Mouse (Mus musculus): ENCODE data around the gene Hal. TPM values are rescaled to one million over a fixed set of nuclear protein-coding genes. Genes with fewer than 3 reads are reported as not detected.

Hal gene
- total and polyA plus RNA-seq, 3 experiments, result 0.03 to 0.12 TPM; not detected in 1

DNA sequence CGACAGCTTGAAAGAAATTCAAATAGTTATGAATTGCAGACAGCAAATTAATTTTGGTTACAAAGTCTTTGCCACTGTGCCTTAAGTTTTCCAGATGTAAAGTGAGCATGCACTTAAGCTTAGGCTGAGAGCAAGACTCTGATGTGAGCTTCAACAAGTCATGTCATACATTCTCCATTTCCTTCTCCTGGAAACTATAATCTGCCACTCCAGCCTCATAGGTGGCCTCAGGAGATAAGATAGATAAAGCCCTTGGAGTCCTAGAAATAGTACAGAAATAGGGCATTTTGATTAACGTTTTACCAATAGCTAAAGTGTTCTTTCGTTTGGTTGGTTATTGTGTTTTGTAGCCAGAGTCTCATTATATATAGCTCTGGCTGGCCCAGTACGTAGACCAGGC, 21.3 kb upstream of the Hal start:
- TF ChIP-seq USF2 (IDR thresholded peaks at IDR 0.05; ENCODE audit: borderline replicate concordance in 1 of 2, insufficient read depth in 1 of 2, low read depth in 1 of 2, low read length in 2 of 2), result no peak
- TF ChIP-seq SMC3 (IDR thresholded peaks at IDR 0.05; ENCODE audit: low read depth, low read length), result no peak
- no peak for TF ChIP-seq CHD1 (IDR thresholded peaks at IDR 0.05; ENCODE audit: low read depth, low read length)
- no peak for TF ChIP-seq MAFK (IDR thresholded peaks at IDR 0.05; ENCODE audit: borderline replicate concordance, low read depth, low read length)
- no peak for TF ChIP-seq KAT2A (conservative IDR thresholded peaks at IDR 0.05; ENCODE audit: low read depth, low read length)
- TF ChIP-seq POLR2AphosphoS5 (IDR thresholded peaks at IDR 0.05; ENCODE audit: borderline replicate concordance, low read depth, low read length), result no peak
- TF ChIP-seq E2F4 (IDR thresholded peaks at IDR 0.05; ENCODE audit: borderline replicate concordance, low read depth, low read length), result no peak
- no peak for TF ChIP-seq NRF1 (IDR thresholded peaks at IDR 0.05; ENCODE audit: insufficient read depth, low read depth, low read length, poor library complexity, severe bottlenecking)
- TF ChIP-seq POLR2AphosphoS2 (IDR thresholded peaks at IDR 0.05; ENCODE audit: low read length), result no peak
- no peak for TF ChIP-seq UBTF (IDR thresholded peaks at IDR 0.05; ENCODE audit: borderline replicate concordance, insufficient read depth, low read depth, low read length)
- TF ChIP-seq ELF1 (IDR thresholded peaks at IDR 0.05; ENCODE audit: low read depth, low read length), result no peak
- no peak for TF ChIP-seq NELFE (IDR thresholded peaks at IDR 0.05; ENCODE audit: low read depth, low read length)
- Histone ChIP-seq H3K36me3 (ENCODE audit: control insufficient read depth in 1 of 2, insufficient read depth in 2 of 2, low read length in 2 of 2) (peaks cover 0 to 10% of the 10 kb centered on the region in 2 experiments; a peak in 2 of 4 replicates), H3K27ac (ENCODE audit: control insufficient read depth, low read depth, low read length) (no peak overlapping the region), H3K9me3 (replicated peaks; ENCODE audit: insufficient read depth, low read length) (no peaks in the 10 kb centered on the region), H3K4me1 (ENCODE audit: control insufficient read depth in 1 of 2, insufficient read depth in 2 of 2, low read length in 2 of 2) (no peaks in the 10 kb centered on the region), H3K4me3 (ENCODE audit: control insufficient read depth in 1 of 2, insufficient read depth in 1 of 2, low read depth in 2 of 2, low read length in 2 of 2) (no peak overlapping the region), H3K9ac (ENCODE audit: control insufficient read depth, low read depth, low read length, poor library complexity, severe bottlenecking) (no peak overlapping the region), H3K79me2 (ENCODE audit: control insufficient read depth, insufficient read depth, low read length, poor library complexity) (no peaks in the 10 kb centered on the region), H3K27me3 (ENCODE audit: control insufficient read depth in 1 of 2, insufficient read depth in 2 of 2, low read length in 2 of 2) (no peaks in the 10 kb centered on the region)
- no peak for DNase-seq (ENCODE audit: low read depth, low spot score)

DNA sequence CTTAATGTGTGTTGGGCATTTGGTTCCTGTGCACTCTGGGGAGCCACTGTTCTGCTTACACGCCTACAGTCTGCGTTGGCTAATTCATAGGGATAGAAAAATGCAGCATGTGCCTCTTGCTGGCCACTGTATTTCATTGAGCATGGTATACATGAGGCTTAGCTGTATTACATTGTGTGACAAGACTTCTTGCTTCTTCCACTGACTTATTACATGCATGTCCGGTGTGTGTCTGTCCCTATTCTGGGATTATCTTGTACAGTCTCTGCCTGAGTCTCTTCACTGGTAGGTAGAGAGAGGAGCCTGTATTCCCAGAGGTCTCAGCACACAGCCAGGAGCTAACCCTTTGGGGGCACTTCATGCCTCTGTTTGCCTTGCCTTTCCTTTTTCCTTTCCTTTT, 20.8 kb upstream of the Hal start:
- Histone ChIP-seq H3K27me3 (ENCODE audit: control insufficient read depth in 1 of 2, insufficient read depth in 2 of 2, low read length in 2 of 2) (no peaks in the 10 kb centered on the region), H3K9me3 (replicated peaks; ENCODE audit: insufficient read depth, low read length) (no peaks in the 10 kb centered on the region), H3K36me3 (ENCODE audit: control insufficient read depth in 1 of 2, insufficient read depth in 2 of 2, low read length in 2 of 2) (peaks cover 0 to 10% of the 10 kb centered on the region in 2 experiments; a peak in 2 of 4 replicates), H3K27ac (ENCODE audit: control insufficient read depth, low read depth, low read length) (no peak overlapping the region), H3K4me3 (ENCODE audit: control insufficient read depth in 1 of 2, insufficient read depth in 1 of 2, low read depth in 2 of 2, low read length in 2 of 2) (no peak overlapping the region), H3K79me2 (ENCODE audit: control insufficient read depth, insufficient read depth, low read length, poor library complexity) (no peaks in the 10 kb centered on the region), H3K9ac (ENCODE audit: control insufficient read depth, low read depth, low read length, poor library complexity, severe bottlenecking) (no peak overlapping the region), H3K4me1 (ENCODE audit: control insufficient read depth in 1 of 2, insufficient read depth in 2 of 2, low read length in 2 of 2) (no peaks in the 10 kb centered on the region)
- DNase-seq (ENCODE audit: low read depth, low spot score), result no peak
- no peak for TF ChIP-seq POLR2A (IDR thresholded peaks at IDR 0.05; ENCODE audit: control insufficient read depth in 1 of 2, insufficient read depth in 1 of 2, low read depth in 1 of 2, low read length in 2 of 2, poor library complexity in 1 of 2)
- TF ChIP-seq USF2 (IDR thresholded peaks at IDR 0.05; ENCODE audit: borderline replicate concordance in 1 of 2, insufficient read depth in 1 of 2, low read depth in 1 of 2, low read length in 2 of 2), result no peak
- TF ChIP-seq MAX (IDR thresholded peaks at IDR 0.05; ENCODE audit: low read length), result no peak
- no peak for TF ChIP-seq TCF12 (IDR thresholded peaks at IDR 0.05; ENCODE audit: low read depth, low read length)
- no peak for TF ChIP-seq SMC3 (IDR thresholded peaks at IDR 0.05; ENCODE audit: low read depth, low read length)
- no peak for TF ChIP-seq POLR2AphosphoS2 (IDR thresholded peaks at IDR 0.05; ENCODE audit: low read length)
- TF ChIP-seq EP300 (IDR thresholded peaks at IDR 0.05; ENCODE audit: low read depth in 1 of 2, low read length in 2 of 2), result no peak
- no peak for TF ChIP-seq TBP (IDR thresholded peaks at IDR 0.05; ENCODE audit: low read depth, low read length)
- TF ChIP-seq HCFC1 (IDR thresholded peaks at IDR 0.05; ENCODE audit: low read depth, low read length), result no peak
- no peak for TF ChIP-seq NRF1 (IDR thresholded peaks at IDR 0.05; ENCODE audit: insufficient read depth, low read depth, low read length, poor library complexity, severe bottlenecking)
- TF ChIP-seq USF1 (IDR thresholded peaks at IDR 0.05; ENCODE audit: low read depth, low read length), result no peak
- TF ChIP-seq CTCF (IDR thresholded peaks at IDR 0.05 in 2 of 3, conservative IDR thresholded peaks at IDR 0.05 in 1 of 3; ENCODE audit: control insufficient read depth in 1 of 3, insufficient read depth in 1 of 3, low read depth in 2 of 3, low read length in 3 of 3, poor library complexity in 1 of 3, severe bottlenecking in 1 of 3), result no peak
- no peak for TF ChIP-seq ZC3H11A (IDR thresholded peaks at IDR 0.05; ENCODE audit: low read depth, low read length)
- no peak for TF ChIP-seq CHD1 (IDR thresholded peaks at IDR 0.05; ENCODE audit: low read depth, low read length)
- no peak for TF ChIP-seq RCOR1 (IDR thresholded peaks at IDR 0.05; ENCODE audit: low read depth, low read length)

All from MEL (cell line).